Mouse (Mus musculus) forebrain, embryonic 14.5 days (tissue): ENCODE measurements around the gene Map2k3. TPM values are rescaled to one million over a fixed set of nuclear protein-coding genes. Genes with fewer than 3 reads are reported as not detected.

ENCODE experiments used
- ATAC-seq: fragments of 200-750 bp; cut with Nextera tagmentation; 2 replicates; pipeline ENCODE4 v1.8.0; 2017; ENCODE audit warnings: mild to moderate bottlenecking, moderate library complexity
- DNase-seq: peaks from one replicate; pipeline ENCODE4 v3.0.0-alpha.2; 2015; ENCODE audit warnings: low spot score
- H3K27ac ChIP-seq: fragments of 300-500 bp; sonication (generic); 2 replicates; pipeline ENCODE4 v1.5.1; 2014; ENCODE audit warnings: low read depth, mild to moderate bottlenecking, control low read depth, low read length, moderate library complexity
- H3K27me3 ChIP-seq: fragments of 300-500 bp; sonication (generic); replicated peaks from 2 replicates; pipeline ENCODE4 v1.6.1; 2014; ENCODE audit warnings: low read length, control low read depth, mixed read lengths; ENCODE audit not compliant: control insufficient read depth, insufficient read depth
- H3K36me3 ChIP-seq: fragments of 300-500 bp; sonication (generic); 2 replicates; pipeline ENCODE4 v1.6.1; 2014; ENCODE audit warnings: low read length, control low read depth; ENCODE audit not compliant: control insufficient read depth, insufficient read depth
- H3K4me1 ChIP-seq: fragments of 300-500 bp; sonication (generic); 2 replicates; pipeline ENCODE4 v1.6.1; 2014; ENCODE audit warnings: antibody characterized with exemption, low read length, control low read depth; ENCODE audit not compliant: control insufficient read depth, insufficient read depth
- H3K4me2 ChIP-seq: fragments of 300-500 bp; sonication (generic); 2 replicates; pipeline ENCODE4 v1.6.1; 2014; ENCODE audit warnings: mild to moderate bottlenecking, control low read depth, low read length
- H3K4me3 ChIP-seq: fragments of 300-500 bp; sonication (generic); 2 replicates; pipeline ENCODE4 v1.5.1; 2014; ENCODE audit warnings: low read depth, low read length, control low read depth
- H3K9ac ChIP-seq: fragments of 300-500 bp; sonication (generic); 2 replicates; pipeline ENCODE4 v1.6.1; 2014; ENCODE audit warnings: mild to moderate bottlenecking, low read length, control low read depth, moderate library complexity
- H3K9me3 ChIP-seq: fragments of 300-500 bp; sonication (generic); replicated peaks from 2 replicates; pipeline ENCODE4 v1.6.1; 2016; ENCODE audit warnings: low read length, control low read depth, mixed read lengths; ENCODE audit not compliant: control insufficient read depth
- WGBS: fragments of 180-500 bp; shearing (Covaris S2); extraction: QIAGEN DNeasy Blood & Tissue Kit; methylation state at CpG from one replicate; pipeline ENCODE4 v1.1.7; 2014; 5-methylcytosine and 5-hydroxymethylcytosine counted together
- polyA plus RNA-seq: library from polyadenylated mRNA; unstranded; fragments of >200 nt; fragmentation: Nextera tagmentation; extraction: Ambion mirVana; gene quantifications from 2 replicates; pipeline ENCODE4 v1.2.1, GENCODE M21; 2014

Gene Map2k3
- polyA plus RNA-seq, 1 experiment from 2014 or later, result 23.7 TPM

DNA sequence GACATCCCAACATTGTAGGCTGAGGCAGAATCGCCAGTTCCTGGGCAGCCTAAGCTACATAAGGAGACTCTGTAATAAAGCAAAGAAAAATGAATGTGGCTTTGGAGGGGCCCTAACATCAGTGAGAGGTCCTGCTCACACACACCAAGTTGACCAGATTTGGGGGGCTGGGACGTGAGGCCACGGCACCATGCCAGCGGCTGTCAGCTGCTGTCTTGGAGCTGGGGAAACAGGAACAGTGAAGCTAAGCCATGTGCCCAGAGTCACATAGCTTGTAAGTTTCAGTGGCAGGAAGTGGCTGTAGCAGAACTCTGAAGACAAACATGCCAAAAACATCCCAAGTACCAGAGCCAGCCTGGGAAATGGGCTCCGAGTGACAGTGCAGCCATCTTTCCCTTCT is 48.0 kb downstream of the Map2k3 start:
- Histone ChIP-seq H3K4me2 (no peak overlapping the region), H3K9ac (no peak overlapping the region), H3K27me3 (no peaks in the 10 kb centered on the region), H3K4me3 (no peak overlapping the region), H3K4me1 (no peaks in the 10 kb centered on the region), H3K36me3 (no peaks in the 10 kb centered on the region), H3K27ac (no peak overlapping the region), H3K9me3 (no peaks in the 10 kb centered on the region)
- ATAC-seq (no peak), DNase-seq (no peak)
- 89% methylated on average over 5 of the region's 5 CpGs for WGBS

DNA sequence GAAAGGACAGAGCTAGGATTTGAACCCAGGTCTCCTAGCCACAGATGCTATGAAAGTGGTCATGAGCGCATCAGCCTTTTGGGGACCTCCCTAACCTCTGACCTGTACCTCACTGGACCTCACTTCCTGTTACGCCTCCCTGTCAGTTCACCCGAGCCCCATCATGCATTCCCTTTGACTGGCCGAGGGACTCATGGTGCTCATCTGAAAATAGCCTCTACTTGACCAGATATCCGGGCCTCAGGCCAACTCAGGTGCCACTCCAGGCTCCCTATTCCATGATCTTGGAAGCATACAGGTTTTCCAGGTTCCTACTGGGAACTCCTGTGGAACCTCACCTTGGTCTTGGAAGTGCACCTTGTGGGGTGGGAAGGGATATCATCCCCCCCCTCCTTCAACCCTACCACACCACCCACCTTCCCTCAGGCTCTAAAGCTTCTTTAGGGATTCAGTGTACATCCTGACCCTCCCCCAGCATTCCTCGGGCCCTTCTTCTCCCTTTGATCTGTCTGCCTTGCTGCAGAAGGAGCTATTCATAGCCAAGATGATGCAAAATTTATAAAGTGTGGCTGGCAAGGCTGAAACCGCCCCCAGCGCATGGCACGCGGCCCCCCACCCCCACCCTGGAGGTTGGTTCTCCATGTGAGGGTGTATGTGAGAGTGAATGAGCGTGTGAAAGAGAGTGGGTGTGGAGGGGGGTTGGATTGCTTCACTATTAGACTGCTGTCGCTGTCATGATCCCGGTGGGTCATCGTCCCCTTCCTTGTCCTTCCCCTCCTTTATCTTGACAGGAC is 50.1 kb downstream of the Map2k3 start:
- no peaks in the 10 kb centered on the region for H3K4me1 ChIP-seq
- no peaks in the 10 kb centered on the region for H3K9me3 ChIP-seq
- no peaks in the 10 kb centered on the region for H3K27me3 ChIP-seq
- H3K27ac ChIP-seq, result no peak overlapping the region
- no peak overlapping the region for H3K4me2 ChIP-seq
- WGBS, result 72% methylated on average over 14 of the region's 14 CpGs
- no peaks in the 10 kb centered on the region for H3K36me3 ChIP-seq
- DNase-seq, result no peak
- H3K4me3 ChIP-seq, result no peak overlapping the region
- H3K9ac ChIP-seq, result no peak overlapping the region
- no peak for ATAC-seq

DNA sequence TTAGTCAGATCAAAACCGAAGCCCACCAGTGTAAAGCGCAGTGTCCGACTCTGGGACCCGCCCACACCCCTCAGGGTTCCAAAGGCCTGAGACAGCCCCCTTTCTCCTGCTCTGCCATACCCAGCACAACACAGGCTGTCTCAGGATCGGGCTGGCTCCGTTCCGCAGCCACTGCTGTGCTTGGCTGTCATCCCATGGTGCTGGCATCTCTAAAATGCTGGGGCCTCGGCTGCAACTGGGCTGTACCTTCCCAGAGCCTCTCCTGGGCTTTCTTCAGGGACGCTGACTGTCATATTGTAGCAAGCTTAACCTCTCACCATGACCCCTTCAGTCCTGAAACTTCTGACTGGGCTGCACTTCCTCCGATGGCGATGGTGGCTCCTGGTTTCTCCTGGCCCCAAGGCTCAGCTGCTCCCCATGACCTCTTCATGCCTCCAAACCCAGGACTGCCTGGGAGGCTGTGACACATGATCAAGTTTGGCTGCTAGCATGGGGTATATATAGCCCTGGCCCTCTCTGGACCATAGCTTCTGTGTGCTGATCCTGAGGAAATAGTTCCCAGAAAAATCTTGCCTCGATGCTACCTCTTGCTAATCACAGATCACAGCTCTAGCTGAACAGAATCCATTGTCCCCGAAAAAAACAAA is 53.2 kb downstream of the Map2k3 start:
- 0 out of 2 replicates have a peak overlapping the region, but pooled peaks have one; percentile 5 for H3K27ac ChIP-seq
- peak; percentile 70 for DNase-seq
- no peak for ATAC-seq
- no peaks in the 10 kb centered on the region for H3K36me3 ChIP-seq
- no peak overlapping the region for H3K4me3 ChIP-seq
- H3K4me2 ChIP-seq, result no peak overlapping the region
- 55% methylated on average over 13 of the region's 13 CpGs for WGBS
- no peaks in the 10 kb centered on the region for H3K27me3 ChIP-seq
- H3K9ac ChIP-seq, result no peak overlapping the region
- no peaks in the 10 kb centered on the region for H3K4me1 ChIP-seq
- H3K9me3 ChIP-seq, result no peaks in the 10 kb centered on the region

DNA sequence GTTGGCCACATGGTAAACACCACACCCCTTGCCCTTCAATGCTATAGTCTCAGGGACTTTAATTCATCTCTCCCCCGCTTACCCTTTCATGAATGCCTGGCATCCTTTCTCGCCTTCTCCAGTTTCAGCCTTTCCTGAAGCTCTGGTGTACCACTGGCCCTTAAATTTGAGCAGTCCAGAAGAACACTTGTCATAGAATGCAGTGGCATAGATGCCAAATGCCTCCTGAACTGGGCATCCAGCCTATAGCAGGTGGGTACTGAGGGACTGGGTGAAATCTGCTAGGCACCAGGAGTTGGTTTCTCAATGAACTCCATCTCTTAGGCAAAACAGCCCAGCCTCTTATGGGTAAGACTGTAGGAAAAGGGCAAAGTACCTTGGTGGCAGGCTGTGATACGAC is 58.6 kb downstream of the Map2k3 start:
- Histone ChIP-seq H3K4me2 (no peak overlapping the region), H3K4me1 (no peaks in the 10 kb centered on the region), H3K36me3 (no peaks in the 10 kb centered on the region), H3K9me3 (no peaks in the 10 kb centered on the region), H3K9ac (no peak overlapping the region), H3K27ac (no peak overlapping the region), H3K27me3 (no peaks in the 10 kb centered on the region), H3K4me3 (no peak overlapping the region)
- ATAC-seq, result no peak
- no peak for DNase-seq
- 69% methylated on average over 3 of the region's 3 CpGs for WGBS

Other genes starting within 250 kb of the Map2k3 start
- 66.9 and 74.6 TPM in 2 replicates for gene Llgl1, start 232.3 kb upstream of the Map2k3 start, polyA plus RNA-seq
- gene Flii, start 204.8 kb upstream of the Map2k3 start, polyA plus RNA-seq, result 53.0 and 59.3 TPM in 2 replicates
- 20.5 and 20.7 TPM in 2 replicates for gene Mief2, start 203.6 kb upstream of the Map2k3 start, polyA plus RNA-seq
- gene Top3a, start 154.7 kb upstream of the Map2k3 start, polyA plus RNA-seq, result 7.3 and 9.5 TPM in 2 replicates
- gene Smcr8, start 154.5 kb upstream of the Map2k3 start, polyA plus RNA-seq, result 7.9 and 8.5 TPM in 2 replicates
- 12.0 and 17.3 TPM in 2 replicates for gene Shmt1, start 120.3 kb upstream of the Map2k3 start, polyA plus RNA-seq
- gene Dhrs7b, start 101.4 kb upstream of the Map2k3 start, polyA plus RNA-seq, result 36.6 and 36.8 TPM in 2 replicates
- gene Tmem11, start 52.8 kb upstream of the Map2k3 start, polyA plus RNA-seq, result 67.8 and 68.2 TPM in 2 replicates
- gene Natd1, start 17.3 kb upstream of the Map2k3 start, polyA plus RNA-seq, result 35.3 and 39.7 TPM in 2 replicates
- 1.0 and 1.4 TPM in 2 replicates for gene Kcnj12, start 90.5 kb downstream of the Map2k3 start, polyA plus RNA-seq
- 1.1 and 1.2 TPM in 2 replicates for gene Tnfrsf13b, start 194.7 kb downstream of the Map2k3 start, polyA plus RNA-seq
- gene Usp22, start 243.0 kb downstream of the Map2k3 start, polyA plus RNA-seq, result 359 and 455 TPM in 2 replicates